Mouse (Mus musculus) ovary, adult 18-20 months (tissue): ENCODE data around the gene Pck1.
"Not testable (repeated sequence)": the region's sequence is repeated elsewhere in the genome, so short reads cannot be mapped to it uniquely, and the experiment has no call there.

Experiments used
- DNase-seq: peaks from one replicate; pipeline ENCODE4 v3.0.0; 2022; ENCODE audit warnings: low spot score, mixed read lengths

The Pck1 gene

DNA sequence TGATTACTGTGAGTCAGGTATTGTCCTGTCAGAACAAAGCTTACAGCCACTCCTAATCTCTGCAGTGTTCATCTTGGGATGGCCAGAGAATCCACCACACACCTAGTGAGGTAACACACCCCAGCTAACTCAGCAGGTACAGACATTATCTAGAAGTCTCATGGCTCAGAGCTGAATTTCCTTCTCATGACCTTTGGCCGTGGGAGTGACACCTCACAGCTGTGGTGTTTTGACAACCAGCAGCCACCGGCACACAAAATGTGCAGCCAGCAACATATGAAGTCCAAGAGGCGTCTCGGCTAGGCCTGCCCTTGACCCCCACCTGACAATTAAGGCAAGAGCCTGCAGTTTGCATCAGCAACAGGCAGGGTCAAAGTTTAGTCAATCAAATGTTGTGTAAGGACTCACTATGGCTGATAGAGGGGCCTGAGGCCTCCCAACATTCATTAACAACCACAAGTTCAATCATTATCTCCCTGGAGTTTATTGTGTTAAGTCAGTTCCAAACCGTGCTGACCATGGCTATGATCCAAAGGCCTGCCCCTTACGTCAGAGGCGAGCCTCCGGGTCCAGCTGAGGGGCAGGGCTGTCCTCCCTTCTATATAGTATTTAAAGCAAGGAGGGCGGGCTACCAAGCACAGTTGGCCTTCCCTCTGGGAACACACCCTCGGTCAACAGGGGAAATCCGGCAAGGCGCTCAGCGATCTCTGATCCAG, at the start of gene Pck1:
Pck1 (plus strand) TSS at position 613 of the 716 bp plus-strand sequence.
- DNase-seq = no peak

DNA sequence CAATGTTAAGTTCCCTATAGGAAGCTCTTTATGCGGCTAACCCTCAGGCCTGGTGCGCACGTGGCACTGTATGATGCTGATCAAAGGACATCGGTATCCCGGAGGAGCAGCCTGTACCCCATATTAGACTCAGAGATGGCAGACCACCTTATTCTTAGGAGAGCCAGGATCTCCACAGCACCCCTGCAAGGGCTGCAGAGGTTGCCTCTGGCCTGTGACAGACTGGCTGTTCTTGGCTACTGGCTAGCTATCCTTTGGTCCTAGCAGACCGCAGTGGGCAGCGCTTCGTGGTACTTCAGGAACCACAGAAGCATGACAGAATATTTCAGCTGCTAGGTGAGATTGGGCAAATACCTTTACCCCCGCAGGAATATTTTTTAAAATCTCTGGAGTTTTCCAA, 46.4 kb upstream of the Pck1 start:
- DNase-seq = no peak

DNA sequence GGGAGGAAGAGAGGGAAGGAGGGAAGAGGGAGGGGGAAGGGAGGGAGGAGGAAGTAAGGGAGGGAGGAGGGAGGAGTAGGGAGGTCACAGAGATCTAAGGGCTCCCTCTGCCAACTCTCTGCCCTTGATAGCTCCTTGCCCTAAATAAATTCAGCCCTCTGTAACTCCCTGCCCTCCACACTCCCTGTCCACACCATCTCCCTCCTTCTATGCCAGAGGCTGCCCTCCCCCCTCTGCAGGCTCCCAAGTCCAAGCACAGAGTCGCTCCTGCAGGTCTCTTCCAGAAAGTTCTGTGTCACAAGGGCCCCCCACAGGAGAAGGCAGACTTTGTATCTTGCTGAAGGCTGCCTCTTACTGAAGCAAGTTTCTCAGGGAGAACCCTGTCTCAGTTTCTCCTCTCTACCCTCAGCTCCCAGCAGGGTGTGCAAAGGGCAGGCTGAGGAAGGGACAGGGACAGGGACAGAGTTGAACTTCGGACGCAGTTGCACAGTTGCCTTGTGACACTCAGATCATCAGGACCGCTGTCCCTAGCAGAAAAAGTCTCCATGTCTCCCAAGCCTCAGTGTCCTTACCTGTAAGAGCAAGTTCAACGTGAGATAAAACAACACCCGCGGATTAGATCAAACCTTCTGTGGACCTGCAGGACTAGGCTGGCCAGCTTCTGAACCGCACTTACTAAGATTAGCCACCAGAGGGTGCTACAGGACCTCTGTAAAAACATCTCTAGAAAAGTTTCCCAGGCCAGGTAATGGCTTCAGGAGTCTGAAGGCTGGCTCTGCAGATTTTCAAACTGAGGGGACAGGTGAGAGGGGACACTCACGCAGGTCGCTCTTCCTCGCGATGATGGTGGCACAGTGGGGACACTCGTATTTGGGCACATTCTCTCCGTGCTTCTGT, 45.7 kb upstream of the Pck1 start:
- DNase-seq = no peak

- no peak for DNase-seq
Measured at GRCm38 (mm10) chr2:173108509-173109190, 44.2 kb upstream of the Pck1 start.

DNA sequence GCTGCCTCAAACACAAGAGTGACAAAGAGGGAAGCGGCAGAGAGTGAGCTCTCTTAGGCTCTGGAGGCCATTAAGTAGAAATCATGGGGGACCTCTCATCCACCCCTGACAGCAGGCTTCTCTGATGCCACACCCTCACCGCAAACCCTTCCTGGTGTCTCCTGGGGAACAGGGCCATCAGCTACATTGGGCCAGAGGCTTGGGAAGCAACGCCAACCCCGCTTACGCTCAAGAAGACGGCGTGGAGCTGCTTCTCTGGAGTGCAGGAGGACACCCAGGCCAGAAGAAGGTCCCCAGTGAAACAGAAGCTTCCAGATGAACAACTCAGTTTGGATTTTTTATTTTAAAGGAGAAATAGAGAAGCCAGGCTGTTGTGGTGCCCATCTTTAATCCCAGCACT, 43.3 kb upstream of the Pck1 start:
- DNase-seq = no peak

DNA sequence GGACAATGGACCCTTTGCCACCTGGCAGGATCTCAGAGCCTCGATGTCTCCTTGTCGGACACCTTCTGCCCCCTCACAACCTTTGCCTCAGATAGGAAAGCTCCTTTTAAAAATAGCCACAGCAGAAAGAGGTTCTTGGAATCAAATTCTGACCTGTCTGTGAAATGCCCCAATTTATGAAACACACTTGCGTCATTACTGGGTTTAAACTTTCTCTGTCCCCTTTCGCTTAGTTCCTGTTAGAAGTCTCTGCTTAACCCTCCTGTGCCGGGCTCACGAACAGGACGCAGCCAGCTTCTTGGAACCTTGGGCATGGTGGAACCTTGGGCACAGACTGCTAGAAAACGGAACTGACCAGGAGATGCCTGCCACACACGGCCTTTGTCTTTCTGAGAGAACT, 42.3 kb upstream of the Pck1 start:
- no peak for DNase-seq

DNA sequence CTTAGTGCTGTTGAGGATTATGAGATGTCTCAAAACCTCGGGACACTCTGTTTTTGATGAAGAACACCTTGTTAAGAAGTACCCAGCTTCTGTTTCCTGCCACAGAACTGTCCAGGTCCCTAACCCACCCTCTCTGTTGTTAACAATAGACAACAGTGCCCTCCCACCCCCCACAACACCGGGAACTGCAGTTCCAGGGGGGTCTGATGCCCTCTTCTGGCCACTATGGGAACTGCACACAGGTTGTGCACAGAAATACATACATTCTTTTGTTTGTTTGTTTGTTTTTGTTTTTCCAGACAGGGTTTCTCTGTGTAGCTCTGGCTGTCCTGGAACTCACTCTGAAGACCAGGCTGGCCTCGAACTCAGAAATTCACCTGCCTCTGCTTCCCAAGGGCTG, 39.1 kb upstream of the Pck1 start:
- not testable (repeated sequence) for DNase-seq

DNA sequence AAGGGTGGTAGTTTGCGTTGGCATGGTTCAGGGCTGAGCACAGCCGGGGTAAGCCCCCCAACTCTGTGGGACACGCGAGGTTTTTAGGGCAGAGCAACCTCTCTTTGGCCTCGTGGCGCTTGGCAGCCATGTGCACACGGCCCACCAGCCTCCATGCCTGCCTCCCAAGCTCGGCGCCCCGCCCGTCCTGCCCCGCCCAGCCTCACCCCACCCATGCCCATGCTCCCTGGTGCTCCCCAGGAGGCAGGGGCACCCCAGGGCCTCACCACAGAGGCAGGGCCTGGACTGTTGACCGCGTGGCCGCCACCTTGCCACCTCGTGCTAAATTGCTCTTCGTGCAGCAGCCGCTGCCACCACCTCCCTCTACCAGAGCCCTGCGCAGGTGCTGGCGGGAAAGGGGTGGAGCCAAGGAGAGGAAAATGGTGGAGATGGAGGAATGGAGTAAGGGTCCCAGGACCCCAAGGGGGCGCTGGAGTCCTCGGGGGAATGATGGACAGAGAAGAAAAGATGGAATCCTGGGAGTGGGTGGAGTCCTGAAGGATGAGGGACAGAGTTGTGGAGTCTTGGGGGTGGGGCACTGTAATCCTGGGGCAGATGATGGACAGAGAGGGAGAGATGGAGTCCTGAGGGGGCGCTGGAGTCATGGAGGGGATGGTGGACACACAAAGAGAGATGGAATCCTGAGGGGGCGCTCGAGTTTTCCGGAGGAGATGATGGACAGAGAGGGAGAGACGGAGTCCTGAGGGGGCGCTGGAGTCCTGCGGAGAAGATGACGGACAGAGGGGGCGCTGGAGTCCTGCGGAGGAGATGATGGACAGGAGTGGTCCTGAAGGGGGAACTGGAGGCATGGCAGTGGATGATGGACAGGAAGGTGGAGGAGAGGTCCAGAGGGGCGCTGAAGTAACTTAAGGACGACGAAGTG, 33.6 kb upstream of the Pck1 start, which contains the start of gene Ctcfl:
Ctcfl (minus strand) TSS at position 503 of the 922 bp plus-strand sequence.
- no peak for DNase-seq

DNA sequence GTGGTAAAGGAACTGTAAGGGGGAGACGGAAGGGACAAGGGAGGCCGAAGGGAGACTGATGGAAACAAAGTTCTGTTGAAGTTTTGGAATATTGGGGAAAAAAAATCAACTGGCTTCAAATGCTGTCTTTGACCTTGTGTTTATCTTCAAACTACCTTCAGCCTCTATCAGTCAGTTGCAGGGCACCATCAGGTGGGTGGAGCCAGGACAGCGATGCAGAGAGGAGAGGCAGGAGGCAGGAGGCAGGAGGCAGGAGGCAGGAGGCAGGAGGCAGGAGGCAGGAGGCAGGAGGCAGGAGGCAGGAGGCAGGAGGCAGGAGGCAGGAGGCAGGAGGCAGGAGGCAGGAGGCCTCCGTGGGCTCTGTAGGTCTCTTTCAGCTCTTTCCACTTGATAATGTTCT, 32.7 kb upstream of the Pck1 start:
- not testable (repeated sequence) for DNase-seq

DNA sequence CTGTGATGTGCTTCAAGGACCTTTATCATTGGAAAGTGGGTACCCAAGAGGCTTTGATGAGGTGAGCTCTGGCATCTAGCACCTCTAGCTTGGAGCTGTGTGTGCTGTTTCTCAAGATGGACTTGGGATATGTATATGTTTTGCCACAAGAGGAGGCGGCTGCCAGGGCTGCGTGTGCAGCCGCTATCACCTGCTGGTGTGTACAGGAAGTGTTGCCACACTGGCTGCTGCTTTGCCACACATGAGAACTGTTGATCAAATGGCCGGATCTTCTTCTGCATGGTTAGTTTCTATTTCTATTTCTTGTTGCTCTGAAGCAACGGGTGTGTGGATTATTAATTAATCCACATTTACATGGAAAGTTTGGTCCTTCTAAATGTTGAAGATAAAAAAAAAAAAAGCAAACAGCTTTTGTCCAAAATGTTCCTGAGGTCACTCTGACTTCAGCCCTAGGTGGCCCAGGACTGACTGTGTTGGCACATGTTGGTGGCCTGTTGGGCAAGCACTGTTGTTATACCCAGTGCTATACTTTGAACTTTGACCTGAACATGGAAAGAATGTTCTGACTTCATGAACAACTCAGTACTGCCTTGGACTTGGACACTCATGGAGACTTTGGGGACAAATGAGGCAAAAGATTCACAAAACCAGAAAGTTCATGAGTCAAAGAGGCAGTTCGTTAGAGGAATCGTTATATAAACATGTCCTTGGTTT, 28.7 kb upstream of the Pck1 start:
- DNase-seq = no peak

DNA sequence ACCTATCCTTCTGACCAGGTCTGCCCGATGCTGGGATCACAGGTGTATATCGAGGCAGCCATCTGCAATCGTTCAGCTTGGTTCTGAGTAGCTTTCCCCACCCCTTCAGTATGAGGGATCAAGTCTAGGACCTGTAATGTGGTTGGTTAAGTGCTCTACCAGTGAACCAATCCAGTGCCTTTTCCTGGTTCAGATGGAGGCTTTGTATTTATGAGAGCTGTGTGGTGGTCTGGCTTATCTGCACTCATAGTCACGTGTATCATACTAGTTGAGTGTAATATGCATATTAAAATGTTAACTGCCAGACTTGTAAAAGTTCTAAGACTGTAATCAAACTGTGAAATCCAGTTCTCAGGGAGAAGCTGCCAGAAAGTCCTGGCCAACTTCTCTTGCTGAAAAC, 26.5 kb upstream of the Pck1 start:
- DNase-seq = no peak

- DNase-seq = no peak
Measured at GRCm38 (mm10) chr2:173129111-173129510, 23.7 kb upstream of the Pck1 start.

- DNase-seq = no peak
Measured at GRCm38 (mm10) chr2:173132262-173132661, 20.6 kb upstream of the Pck1 start.

- no peak for DNase-seq
Measured at GRCm38 (mm10) chr2:173132794-173133300, 20.0 kb upstream of the Pck1 start.

DNA sequence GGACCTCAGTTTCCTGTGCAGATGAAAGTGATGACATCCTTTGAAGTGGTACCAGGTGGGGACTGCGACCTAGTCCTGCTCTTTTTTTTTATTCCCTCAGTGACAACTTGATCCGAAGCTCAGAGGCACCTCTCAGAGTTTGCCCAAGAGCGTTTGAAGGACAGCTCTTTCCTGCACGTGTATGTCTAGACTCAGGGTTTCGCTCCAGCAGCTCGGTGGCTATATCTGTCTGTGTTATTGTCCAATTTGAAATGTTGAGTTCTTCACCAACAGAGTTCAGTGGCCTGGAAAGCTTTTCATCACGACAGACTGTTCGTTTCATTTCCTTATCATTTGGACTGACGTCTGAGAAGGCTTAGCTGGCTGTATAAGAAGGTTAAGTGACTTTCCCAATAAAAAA, 18.2 kb upstream of the Pck1 start:
- no peak for DNase-seq

DNA sequence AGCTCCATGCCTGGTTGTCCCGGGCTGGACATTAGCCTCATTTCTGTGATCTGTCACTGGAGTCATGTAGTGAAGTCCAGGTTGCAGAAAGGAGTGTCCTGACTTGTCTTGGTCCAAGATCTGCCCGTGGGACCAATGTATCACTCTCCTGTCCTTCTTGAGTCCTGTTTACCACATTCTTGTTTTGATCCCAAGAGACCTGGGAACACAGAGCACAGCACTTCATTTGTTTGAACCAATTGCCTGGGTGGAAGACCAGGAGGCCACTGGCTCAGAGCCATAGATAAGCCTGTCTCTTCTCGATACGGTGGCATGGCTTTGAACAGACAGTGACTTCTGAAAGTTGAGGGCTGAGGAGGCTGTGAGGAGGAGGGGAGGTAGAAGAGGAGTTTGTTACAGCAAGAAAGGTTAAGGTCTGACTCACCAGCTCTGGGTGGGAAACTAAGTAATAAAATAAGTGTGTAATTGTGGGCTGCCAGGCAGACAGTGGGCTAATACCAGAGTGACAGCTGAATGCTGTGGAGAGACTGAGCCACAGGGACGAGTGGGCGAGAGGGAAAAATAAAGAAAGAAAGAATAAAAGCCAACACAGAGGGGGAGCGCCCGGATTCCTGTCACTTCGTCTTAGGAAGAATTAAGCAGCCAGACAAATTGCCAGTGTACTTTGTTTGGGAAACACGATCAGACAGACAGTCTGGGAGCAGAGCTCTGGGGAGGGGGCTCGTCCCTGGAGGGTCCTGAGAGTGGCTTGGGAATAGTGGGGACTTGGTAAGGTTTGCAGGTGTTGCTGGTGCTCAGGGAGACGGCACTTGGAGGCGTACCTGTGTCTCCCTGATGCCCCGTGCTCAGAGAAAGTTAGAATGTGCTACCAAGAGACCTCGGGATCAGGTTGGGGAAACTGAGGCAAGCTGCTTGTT, 14.3 kb upstream of the Pck1 start:
- no peak for DNase-seq

GRCm38 (mm10) chr2:173143611-173144010, 9.2 kb upstream of the Pck1 start:
- no peak for DNase-seq

DNA sequence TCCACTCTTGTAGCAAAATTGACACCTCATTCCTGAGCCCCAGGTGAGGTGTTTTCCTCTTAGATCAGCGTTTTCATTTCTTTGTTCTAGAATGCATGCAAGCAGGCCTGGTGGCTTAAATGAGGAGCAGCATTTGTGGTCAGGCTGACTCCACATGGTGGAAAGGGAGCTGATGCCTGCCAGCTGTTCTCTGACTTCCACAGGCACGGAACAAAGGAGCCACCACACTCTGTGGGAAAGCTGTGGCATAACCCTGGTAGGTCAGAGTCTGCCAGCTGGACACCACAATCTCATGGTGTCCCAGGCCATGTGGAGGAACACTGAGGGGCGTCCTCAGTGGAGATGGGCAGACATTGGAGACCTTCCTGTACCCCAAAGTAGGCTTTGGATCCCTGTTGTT, 7.0 kb upstream of the Pck1 start:
- no peak for DNase-seq

GRCm38 (mm10) chr2:173146728-173147127, 6.1 kb upstream of the Pck1 start:
- DNase-seq = no peak

DNA sequence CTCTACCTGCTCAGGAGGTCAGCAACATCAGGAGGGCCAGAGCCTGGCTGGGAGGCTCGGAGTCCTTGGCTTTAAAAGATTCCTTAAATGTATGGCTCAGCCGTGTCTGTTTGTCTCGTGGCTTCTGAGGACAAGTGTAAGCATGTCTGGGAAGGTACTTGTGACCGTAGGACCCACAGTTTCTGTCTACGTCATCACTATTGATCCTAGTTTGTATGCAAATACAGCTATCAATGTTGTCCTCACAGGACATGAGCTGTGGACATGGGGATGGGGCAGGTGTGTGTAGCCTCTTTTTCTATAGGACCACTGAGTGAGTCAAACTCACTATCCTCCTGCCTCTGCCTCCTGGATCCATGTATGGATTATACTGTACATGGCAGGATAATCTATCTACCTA, 4.8 kb upstream of the Pck1 start:
- no peak for DNase-seq
